Mouse (Mus musculus) C2C12 (cell line): ENCODE measurements around the gene Fabp7. TPM values are rescaled to one million over a fixed set of nuclear protein-coding genes. Genes with fewer than 3 reads are reported as not detected.

Source experiments
- H3K27me3 ChIP-seq: one replicate; pipeline ENCODE4 v1.6.1; 2011; ENCODE audit not compliant: control insufficient read depth, insufficient read depth, insufficient read length
- H3K36me3 ChIP-seq: one replicate; pipeline ENCODE4 v1.6.1; 2011; ENCODE audit not compliant: control insufficient read depth, insufficient read depth
- H3K4me3 ChIP-seq: one replicate; pipeline ENCODE4 v1.5.1; 2011; ENCODE audit warnings: mild to moderate bottlenecking, control low read depth; ENCODE audit not compliant: poor library complexity, insufficient read depth, severe bottlenecking
- H3K79me2 ChIP-seq: one replicate; pipeline ENCODE4 v1.6.1; 2011; ENCODE audit not compliant: control insufficient read depth, insufficient read depth
- H3K79me3 ChIP-seq: one replicate; pipeline ENCODE4 v1.6.1; 2011; ENCODE audit warnings: low read depth, control low read depth
- H3ac ChIP-seq: one replicate; pipeline ENCODE3; 2011; ENCODE audit warnings: low read depth; ENCODE audit not compliant: control insufficient read depth, insufficient read length
- CEBPB ChIP-seq: IDR thresholded peaks from one replicate; pipeline ENCODE4 v1.6.1; 2011; ENCODE audit warnings: low read depth, mild to moderate bottlenecking, control low read depth, moderate library complexity
- CTCF ChIP-seq: IDR thresholded peaks from one replicate; pipeline ENCODE4 v1.5.1; 2011; ENCODE audit not compliant: control insufficient read depth, insufficient read depth, insufficient read length
- FOSL1 ChIP-seq: IDR thresholded peaks from one replicate; pipeline ENCODE4 v1.8.0; 2011; ENCODE audit warnings: mild to moderate bottlenecking, low read length; ENCODE audit not compliant: poor library complexity, insufficient read depth, severe bottlenecking
- MAX ChIP-seq: IDR thresholded peaks from one replicate; pipeline ENCODE4 v1.6.1; 2011; ENCODE audit warnings: mild to moderate bottlenecking, control low read depth
- MYOD1 ChIP-seq: IDR thresholded peaks from one replicate; pipeline ENCODE4 v1.6.1; 2011; ENCODE audit warnings: low read depth; ENCODE audit not compliant: control insufficient read depth, insufficient read length
- MYOG ChIP-seq: IDR thresholded peaks from one replicate; pipeline ENCODE4 v1.6.1; 2011; ENCODE audit not compliant: control insufficient read depth, insufficient read length; ENCODE audit errors: extremely low read depth
- USF1 ChIP-seq: IDR thresholded peaks from one replicate; pipeline ENCODE4 v1.6.1; 2011; ENCODE audit warnings: low read depth, mild to moderate bottlenecking, control low read depth, moderate library complexity
- polyA plus RNA-seq: library from polyadenylated mRNA; unstranded; fragments of >200 nt; fragmentation: generic; extraction: Trizol; gene quantifications from one replicate; pipeline ENCODE4 v1.2.1, GENCODE M21; 2012; ENCODE audit warnings: missing spikeins

Fabp7 gene
- polyA plus RNA-seq, 1 experiment = 3.9 TPM

- Histone ChIP-seq H3ac (no peak overlapping the region), H3K4me3 (no peak overlapping the region), H3K36me3 (no peaks in the 10 kb centered on the region), H3K27me3 (no peaks in the 10 kb centered on the region), H3K79me2 (no peaks in the 10 kb centered on the region), H3K79me3 (no peaks in the 10 kb centered on the region)
- TF ChIP-seq FOSL1 = no peak
- no peak for TF ChIP-seq CTCF
- TF ChIP-seq MYOD1 = no peak
- no peak for TF ChIP-seq USF1
- TF ChIP-seq MAX = no peak
- TF ChIP-seq CEBPB = no peak
- no peak for TF ChIP-seq MYOG
Observed at GRCm38 (mm10) chr10:57829621-57830020, 44.9 kb downstream of the Fabp7 start.

GRCm38 (mm10) chr10:57835094-57835493, 50.4 kb downstream of the Fabp7 start:
- no peaks in the 10 kb centered on the region for H3K36me3 ChIP-seq
- H3K27me3 ChIP-seq = no peaks in the 10 kb centered on the region
- H3K4me3 ChIP-seq = no peak overlapping the region
- TF ChIP-seq MYOD1 = no peak
- no peak for TF ChIP-seq MYOG
- no peak for TF ChIP-seq CEBPB
- TF ChIP-seq FOSL1 = no peak
- TF ChIP-seq USF1 = no peak
- TF ChIP-seq CTCF = no peak
- no peak for TF ChIP-seq MAX
- H3K79me2 ChIP-seq = no peaks in the 10 kb centered on the region
- no peaks in the 10 kb centered on the region for H3K79me3 ChIP-seq
- no peak overlapping the region for H3ac ChIP-seq

DNA sequence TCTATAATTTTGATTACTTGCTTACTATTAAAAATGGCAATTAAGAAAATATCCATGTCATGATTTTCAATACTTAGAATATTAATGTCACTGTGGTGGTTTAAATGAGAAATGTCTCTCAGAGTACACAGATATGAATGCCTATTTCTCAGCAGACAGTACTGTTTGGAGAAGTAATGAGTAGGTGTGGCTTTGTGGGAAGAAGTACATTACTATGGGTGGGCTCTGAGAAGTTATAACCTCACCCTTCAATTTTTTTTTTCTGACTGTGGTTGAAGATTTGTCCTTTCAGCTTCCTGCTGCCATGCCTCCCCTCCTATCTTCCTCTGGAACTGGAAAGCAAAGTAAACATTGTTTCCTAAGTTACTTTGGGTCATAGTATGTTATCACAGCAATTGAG, 51.3 kb downstream of the Fabp7 start:
- TF ChIP-seq FOSL1 (no peak), MYOG (no peak), USF1 (no peak), MYOD1 (no peak), CEBPB (no peak), MAX (no peak), CTCF (no peak)
- Histone ChIP-seq H3K27me3 (no peaks in the 10 kb centered on the region), H3K79me3 (no peaks in the 10 kb centered on the region), H3K36me3 (no peaks in the 10 kb centered on the region), H3ac (no peak overlapping the region), H3K79me2 (no peaks in the 10 kb centered on the region), H3K4me3 (no peak overlapping the region)

Other genes starting within 250 kb of the Fabp7 start
- gene Pkib, start 152.9 kb upstream of the Fabp7 start, polyA plus RNA-seq = not detected
- gene Smpdl3a, start 9.5 kb downstream of the Fabp7 start, polyA plus RNA-seq = 3.8 TPM